Mouse (Mus musculus) adrenal gland, postnatal 10 days (tissue): Measurements from ENCODE around the gene Hnrnpr. TPM values are rescaled to one million over a fixed set of nuclear protein-coding genes. Genes with fewer than 3 reads are reported as not detected.
A peak's percentile ranks its signal among the peaks of the same experiment; 100 is the strongest.

Experiments
- DNase-seq: peaks from one replicate; pipeline ENCODE4 v3.0.0; 2021; ENCODE audit warnings: mixed read lengths
- total RNA-seq, 2 experiments: library from RNA; stranded (reverse); gene quantifications; 2 replicates each; pipeline ENCODE4 v1.2.3; 2021

Gene Hnrnpr
- total RNA-seq, 2 experiments from 2014 or later: 67.4 to 94.7 TPM

DNA sequence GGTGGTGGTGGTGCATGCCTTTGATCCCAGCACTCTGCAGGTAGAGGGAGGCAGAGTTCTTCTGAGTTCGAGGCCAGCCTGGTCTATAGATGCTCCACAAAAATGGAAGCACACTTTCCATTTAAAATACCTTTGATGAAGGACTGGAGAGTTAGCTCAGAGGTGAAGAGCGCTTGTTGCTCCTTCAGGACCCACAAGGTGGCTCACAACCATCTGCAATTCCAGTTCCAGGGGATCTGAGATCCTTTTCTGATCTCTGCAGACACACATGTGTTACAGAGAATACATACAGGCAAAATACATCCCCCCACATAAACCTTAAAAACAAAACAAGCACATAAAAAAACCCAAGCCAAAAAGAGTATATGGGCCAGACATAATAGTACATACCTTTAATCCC, 2.4 kb upstream of the Hnrnpr start:
- no peak for DNase-seq

- peak; percentile 74 for DNase-seq
Observed at GRCm38 (mm10) chr4:136309780-136310179, 962 bp upstream of the Hnrnpr start.

- peak; percentile 69 for DNase-seq
Observed at GRCm38 (mm10) chr4:136311042-136311999, 579 bp downstream of the Hnrnpr start.

GRCm38 (mm10) chr4:136312616-136313015, 1.9 kb downstream of the Hnrnpr start:
- no peak for DNase-seq

DNA sequence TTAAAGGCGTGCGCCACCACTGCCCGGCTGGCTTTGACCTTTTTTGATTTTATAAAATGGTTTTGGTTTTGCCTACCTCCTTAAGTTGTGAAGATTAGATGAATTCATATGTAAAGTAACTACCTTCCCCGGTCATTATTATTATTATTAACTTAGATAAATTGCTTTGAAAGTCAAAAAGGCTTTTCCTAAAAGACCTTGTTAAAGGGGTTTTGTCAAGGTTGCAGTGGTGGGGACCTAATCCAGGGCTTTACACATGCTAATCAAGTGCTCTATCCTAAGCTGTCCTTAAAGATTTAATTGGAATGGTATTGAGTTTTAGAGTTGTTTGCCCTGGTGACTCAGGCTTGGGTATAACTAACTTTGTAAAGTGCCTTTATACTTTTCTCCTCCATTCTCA, 6.9 kb downstream of the Hnrnpr start:
- no peak for DNase-seq

DNA sequence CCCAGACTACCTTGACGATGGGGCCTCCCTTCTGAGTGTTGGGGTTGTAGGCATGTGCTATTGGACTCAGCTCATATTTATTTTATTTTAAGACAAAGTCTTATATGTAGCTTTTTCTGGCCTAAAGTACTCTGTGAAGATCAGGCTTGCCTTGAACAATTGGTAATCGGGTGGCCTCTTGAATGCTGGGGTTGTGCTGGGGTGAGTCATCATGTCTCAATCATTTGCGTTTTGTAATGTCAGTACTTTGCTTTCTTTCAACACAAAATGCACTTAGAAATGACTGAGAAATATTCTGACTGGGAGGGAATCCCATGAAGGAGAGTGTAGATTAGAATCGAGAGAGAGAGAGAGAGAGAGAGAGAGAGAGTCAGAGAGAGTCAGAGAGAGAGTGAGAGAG, 9.3 kb downstream of the Hnrnpr start:
- peak; percentile 13 for DNase-seq

DNA sequence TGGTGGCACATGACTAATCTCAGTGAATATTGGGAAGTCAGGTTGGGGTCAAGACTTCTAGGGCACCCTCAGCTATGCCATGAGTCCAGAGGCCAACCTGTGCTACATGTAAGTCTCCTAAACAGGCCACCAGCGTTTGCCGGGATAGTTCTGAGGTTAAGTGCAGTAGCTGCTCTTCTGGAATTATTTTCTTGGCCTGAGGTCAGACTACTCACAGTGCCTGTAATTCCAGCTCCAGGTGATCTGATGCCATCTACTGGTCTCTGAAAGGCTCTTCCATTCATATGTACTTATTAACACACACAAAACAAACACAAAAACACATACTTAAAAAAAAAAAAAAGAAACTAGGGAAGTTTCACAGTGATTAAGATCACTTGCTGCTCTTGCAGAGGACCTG, 13.5 kb downstream of the Hnrnpr start:
- DNase-seq: peak; percentile 25

DNA sequence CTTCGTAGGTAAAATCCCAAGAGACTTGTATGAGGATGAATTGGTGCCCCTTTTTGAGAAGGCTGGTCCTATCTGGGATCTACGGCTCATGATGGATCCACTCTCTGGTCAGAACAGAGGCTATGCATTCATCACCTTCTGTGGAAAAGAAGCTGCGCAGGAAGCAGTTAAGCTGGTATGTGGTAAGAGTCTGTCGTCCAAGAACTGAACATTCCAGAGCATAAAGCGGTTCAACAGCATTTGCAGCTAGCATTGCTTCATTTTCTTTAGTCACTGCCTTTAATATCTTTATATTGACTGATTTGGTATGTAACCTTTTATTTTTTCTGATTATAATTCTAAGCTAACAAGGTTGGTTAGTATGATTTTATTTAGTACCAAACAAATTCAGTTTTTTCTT, 16.5 kb downstream of the Hnrnpr start:
- no peak for DNase-seq

DNA sequence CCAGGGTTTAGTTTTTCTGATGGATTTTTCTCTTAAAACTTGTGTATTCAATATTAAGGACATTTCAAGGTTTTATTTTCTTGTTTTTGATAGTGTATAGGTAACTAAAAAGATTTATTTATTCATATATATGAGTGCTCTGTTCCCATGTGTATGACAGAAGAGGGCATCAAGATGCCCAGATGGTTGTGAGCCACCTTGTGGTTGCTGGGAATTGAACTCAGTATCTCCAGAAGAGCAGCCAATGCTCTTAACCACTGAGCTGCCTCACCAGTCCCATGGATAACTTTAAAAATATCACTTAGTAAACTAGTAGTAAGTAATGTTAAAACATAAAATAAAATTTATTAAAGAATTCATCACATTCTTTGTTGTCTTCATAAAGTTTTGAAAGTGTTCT, 17.4 kb downstream of the Hnrnpr start:
- DNase-seq: no peak

DNA sequence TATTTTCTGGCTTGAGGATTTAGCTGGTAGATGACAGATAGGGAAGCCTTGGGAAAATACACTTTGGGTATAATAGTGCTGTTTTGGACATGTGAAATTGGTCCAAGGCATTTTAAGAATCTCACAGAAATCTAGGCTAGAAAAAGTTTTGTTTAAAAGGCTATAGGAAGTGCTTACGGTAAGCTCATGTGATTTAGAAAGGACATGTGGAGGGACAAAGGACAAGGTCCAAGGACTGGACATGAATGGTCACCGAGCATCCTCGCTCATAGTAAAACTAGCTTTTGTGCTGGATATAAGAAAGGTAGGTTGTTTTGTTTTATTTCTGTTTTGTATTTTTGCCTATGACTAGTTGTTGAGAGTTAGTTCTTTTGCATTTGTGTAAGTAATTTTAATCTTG, 21.0 kb downstream of the Hnrnpr start:
- DNase-seq: no peak

DNA sequence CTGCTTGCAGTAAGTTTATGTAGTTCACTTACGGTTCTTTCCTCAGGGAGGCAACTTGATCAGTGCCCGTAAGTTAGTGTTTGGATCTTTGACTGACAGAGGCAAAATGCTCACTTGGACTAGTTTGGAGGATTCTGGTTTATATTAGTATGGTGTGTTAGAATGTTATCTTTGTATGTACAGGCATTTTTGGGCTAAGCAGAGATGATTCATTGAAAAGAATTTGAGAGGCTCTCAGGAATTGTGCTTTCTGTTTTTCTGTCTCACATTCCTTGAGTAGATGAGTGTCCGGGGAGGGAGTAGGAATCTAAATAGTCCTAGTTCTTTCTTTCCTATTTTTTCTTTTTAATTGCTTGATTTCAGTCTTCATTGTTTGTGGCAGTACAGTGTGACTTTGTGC, 22.4 kb downstream of the Hnrnpr start:
- DNase-seq: no peak

- no peak for DNase-seq
Observed at GRCm38 (mm10) chr4:136335065-136335464, 24.3 kb downstream of the Hnrnpr start.

DNA sequence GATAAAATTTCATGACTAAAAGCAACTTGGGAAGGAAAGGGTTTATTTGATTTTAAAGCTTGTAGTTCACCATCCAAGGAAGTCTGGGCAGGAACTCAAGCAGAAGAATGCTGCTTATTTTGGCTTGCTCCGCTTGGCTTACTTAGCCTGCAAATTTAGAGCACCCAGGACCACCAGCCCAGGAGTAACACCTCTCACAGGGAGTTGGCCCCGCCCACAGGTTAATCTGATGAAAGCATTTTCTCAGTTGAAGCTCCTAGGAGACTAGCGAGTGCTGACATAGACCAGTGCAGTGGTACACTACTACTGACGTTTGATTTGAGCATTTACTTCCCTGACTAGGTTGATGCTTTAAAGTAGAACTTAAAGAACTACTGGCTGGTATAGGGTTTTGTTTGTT, 26.4 kb downstream of the Hnrnpr start:
- DNase-seq: no peak

DNA sequence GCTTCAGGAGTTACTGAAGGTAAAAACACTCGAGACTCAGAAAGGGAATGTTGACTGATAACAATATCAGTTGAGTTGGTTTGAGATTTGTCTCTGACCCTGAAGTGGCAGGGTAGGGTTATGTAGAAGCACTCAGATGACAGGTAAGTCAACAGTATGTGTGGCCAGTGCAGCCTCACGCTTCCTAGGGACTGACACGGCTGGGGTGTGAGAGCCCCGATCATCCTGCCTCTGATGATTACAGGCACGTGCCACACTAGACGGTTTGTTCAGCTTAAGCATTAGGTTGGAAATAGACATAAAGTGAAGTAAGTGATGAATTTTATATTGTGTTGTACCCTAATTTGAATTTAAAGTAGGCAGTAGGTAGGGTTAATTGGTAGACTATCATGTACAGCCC, 38.9 kb downstream of the Hnrnpr start:
- no peak for DNase-seq

DNA sequence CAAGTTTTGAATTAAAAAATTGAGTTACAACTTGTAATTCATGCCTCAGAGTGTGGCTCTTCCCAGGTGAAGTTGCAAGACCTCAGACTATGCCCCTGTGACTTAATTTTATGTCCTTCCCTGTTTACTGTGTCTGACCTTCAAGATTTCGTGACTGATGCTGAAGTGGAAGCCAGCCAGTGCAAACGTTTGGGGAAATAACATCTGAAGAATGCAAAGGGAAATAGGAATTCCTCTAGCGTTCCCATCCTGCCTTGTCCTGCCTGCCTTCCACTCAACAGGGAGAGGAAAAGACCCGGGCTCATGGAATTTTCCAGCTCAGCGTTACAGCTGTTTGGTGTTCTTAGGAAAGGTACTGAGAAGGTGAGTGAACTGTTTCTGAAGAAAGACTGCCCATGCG, 46.3 kb downstream of the Hnrnpr start:
- no peak for DNase-seq

DNA sequence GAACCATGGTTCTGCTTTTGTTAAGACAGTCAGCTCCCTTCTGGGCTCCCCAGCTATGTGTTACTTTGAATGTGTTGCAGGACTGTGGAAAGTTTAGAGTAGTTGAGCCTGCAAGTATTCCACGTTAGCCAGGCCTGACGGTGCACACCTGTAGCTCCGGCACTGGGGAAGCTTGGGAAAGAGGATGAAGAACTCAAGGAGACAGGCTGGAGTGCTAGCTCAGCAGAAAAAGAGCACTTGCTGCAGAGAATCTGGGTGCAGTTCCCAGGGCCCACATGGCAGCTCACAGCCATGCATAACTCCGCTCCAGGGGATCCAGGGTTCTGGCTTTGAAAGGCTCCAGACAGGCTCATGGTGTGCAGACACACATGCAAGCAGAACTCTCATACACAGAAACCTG, 46.7 kb downstream of the Hnrnpr start:
- no peak for DNase-seq

DNA sequence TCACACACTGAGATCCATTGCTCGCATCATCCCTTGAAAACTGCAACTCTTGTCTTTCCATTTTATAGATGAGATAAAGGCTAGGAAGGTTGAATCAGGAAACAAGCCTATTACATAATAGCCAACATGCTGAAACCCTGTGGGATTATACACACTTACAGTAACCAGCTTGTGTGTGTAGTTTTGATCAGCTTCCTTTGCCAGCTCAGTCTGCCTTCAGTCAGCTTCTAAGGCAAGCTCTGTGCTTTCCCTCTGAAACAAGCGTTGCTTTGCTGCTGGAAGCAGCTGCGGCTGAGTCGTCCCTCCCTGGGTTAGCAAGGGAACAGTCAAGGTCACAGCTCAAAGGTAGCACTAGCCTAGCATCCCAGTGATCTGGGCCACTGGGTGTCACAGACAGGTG, 57.1 kb downstream of the Hnrnpr start:
- no peak for DNase-seq

- DNase-seq: peak; percentile 79
Observed at GRCm38 (mm10) chr4:136369727-136370126, 59.0 kb downstream of the Hnrnpr start.

GRCm38 (mm10) chr4:136373494-136374181, 62.9 kb downstream of the Hnrnpr start:
- DNase-seq: no peak

- DNase-seq: peak; percentile 27
Observed at GRCm38 (mm10) chr4:136377001-136377400, 66.3 kb downstream of the Hnrnpr start.

GRCm38 (mm10) chr4:136383052-136383451, 72.3 kb downstream of the Hnrnpr start:
- no peak for DNase-seq

DNA sequence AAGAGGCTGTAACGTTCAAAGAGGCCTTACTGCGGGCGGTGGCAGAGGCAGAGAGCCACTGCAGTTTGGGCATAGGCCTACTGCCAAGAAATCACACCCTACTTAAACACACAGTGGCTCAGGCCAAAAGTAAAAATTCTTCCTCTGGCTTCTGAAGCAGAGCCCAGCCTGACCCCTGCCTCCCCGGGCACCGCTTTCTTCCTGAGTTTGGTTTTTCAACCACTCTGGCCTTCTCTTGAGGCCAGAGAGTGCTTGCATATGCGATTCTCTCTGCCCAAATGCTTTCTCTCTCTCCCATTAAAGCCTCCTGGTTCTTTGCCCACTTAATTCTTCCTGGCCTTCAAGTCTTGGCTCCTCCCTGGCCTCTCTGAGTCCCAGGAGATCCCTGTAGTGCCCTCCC, 73.1 kb downstream of the Hnrnpr start:
- DNase-seq: peak; percentile 31

- DNase-seq: no peak
Observed at GRCm38 (mm10) chr4:136387261-136387660, 76.5 kb downstream of the Hnrnpr start.

- no peak for DNase-seq
Observed at GRCm38 (mm10) chr4:136401806-136402205, 91.1 kb downstream of the Hnrnpr start.
